Mouse (Mus musculus) c-Kit-positive CD71-positive TER-119-positive erythroid progenitor cells, embryonic 14.5 days (primary cell): ENCODE results near the gene Spink2.
"Not testable (repeated sequence)": the region's sequence is repeated elsewhere in the genome, so short reads cannot be mapped to it uniquely, and the experiment has no call there.

Experiments
- DNase-seq: peaks from one replicate; pipeline ENCODE4 v3.0.0-alpha.2; 2013; ENCODE audit warnings: low spot score

The Spink2 gene

DNA sequence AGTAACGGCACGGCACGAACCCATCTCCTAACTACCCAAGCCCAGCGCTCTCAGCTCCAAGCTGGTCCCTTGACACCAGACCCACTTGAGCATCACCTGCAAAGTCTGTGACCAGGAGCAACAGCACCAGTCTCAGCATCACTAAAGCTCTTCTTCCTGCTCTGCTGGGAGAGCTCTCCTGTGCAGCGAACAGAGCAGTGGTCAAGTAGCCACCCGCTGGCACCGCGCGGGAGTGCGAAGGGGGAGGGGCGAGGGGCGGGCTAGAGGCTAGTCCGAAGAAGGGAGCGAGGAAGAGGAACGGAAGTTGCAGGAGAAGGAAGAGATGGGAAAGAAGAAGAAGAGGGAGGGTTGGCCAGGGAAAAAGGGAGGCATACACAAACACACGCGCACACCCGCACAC lies at the start of gene Spink2:
Gene Spink2, minus strand, starts transcription at position 236 of the 400 bp plus-strand sequence.
- DNase-seq, result no peak

GRCm38 (mm10) chr5:77260141-77260540 lies 48.9 kb upstream of the Spink2 start:
- no peak for DNase-seq

DNA sequence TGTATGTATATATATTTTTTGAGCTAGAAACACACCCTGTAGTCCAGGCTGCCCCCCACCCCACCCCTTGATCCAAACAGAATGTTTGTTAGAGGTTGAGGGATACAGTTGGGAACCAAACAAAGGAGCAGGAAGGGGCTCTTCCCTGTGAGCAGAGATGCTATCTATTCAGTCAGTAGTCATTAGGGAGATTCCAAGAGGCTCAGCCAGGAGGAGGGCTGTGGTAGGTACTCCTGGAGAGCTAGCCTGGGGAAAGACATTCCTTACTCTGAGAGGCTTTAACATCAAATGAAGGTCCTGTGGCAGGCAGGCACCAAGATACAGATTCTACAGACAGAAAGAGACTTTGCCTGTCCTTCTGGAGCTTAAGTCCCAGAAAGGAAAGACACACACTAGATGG lies 48.0 kb upstream of the Spink2 start:
- no peak for DNase-seq

DNA sequence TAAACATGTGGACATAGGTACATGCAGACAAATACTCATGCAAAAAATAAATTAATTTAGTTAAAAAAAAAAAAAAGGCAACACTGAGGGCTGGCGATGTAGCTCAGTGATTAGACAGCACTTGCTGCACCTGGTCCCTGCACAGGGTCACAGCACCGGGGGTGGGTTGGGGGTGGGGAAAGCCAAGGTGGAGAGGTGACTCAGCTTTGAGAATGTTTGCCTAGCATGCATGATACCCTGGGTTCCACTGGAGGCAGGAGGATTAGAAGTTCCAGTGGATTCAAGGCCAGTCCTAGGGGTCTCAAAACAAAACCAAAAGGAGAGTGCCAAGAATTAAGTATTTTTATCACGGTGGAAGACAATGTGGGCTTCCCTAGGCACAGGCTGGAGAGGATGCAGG lies 46.3 kb upstream of the Spink2 start:
- no peak for DNase-seq

DNA sequence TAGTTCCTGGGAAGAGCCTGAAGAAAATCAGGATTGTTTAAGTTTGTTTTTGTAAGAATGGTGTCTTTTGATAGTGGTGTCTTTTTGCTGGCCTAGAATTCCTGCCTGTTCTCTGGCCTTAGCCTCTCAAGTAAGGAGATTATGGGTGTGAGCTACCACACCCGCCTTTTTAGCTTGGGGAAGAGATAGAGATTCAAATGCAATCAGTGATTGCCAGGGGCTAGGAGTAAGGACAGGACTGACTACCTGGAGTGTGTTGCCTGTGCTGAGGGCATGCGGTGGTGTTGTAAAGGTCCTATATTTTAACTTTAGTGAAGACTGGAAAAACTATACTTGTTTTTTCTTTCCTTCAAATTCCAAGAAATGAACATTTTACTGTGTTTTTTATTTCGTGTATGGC lies 43.1 kb upstream of the Spink2 start:
- DNase-seq, result no peak

DNA sequence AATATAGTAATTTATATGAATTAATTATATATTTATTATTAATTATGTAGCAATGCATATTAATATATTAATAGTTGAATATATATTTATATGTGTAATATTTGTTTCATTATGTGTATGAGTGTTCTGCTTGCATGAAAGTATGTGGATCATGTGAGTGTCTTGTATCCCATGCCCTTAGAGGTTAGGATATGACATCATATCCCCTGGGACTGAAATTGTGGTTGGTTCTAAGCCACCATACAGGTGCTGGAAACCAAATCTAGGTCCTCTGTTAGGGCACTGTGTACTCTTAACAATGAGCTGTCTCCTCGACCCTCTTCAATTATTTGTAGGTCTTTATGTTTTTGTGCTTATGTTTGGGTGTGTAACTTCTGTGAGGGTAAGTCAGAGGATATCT lies 41.9 kb upstream of the Spink2 start:
- no peak for DNase-seq

- DNase-seq, result no peak
These were observed 41.0 kb upstream of the Spink2 start for GRCm38 (mm10) chr5:77252115-77252827.

GRCm38 (mm10) chr5:77251656-77252055 lies 40.4 kb upstream of the Spink2 start:
- no peak for DNase-seq

GRCm38 (mm10) chr5:77250083-77250482 lies 38.8 kb upstream of the Spink2 start:
- DNase-seq, result no peak

GRCm38 (mm10) chr5:77245787-77246671 lies 34.8 kb upstream of the Spink2 start:
- no peak for DNase-seq

- no peak for DNase-seq
These were observed 34.2 kb upstream of the Spink2 start for GRCm38 (mm10) chr5:77245463-77245786.

- DNase-seq, result no peak
These were observed 33.2 kb upstream of the Spink2 start for GRCm38 (mm10) chr5:77244331-77244987.

- DNase-seq, result no peak
These were observed 25.8 kb upstream of the Spink2 start for GRCm38 (mm10) chr5:77237104-77237503.

GRCm38 (mm10) chr5:77234921-77235320 lies 23.6 kb upstream of the Spink2 start:
- DNase-seq, result no peak

- not testable (repeated sequence) for DNase-seq
These were observed 20.6 kb upstream of the Spink2 start for GRCm38 (mm10) chr5:77231863-77232262.

DNA sequence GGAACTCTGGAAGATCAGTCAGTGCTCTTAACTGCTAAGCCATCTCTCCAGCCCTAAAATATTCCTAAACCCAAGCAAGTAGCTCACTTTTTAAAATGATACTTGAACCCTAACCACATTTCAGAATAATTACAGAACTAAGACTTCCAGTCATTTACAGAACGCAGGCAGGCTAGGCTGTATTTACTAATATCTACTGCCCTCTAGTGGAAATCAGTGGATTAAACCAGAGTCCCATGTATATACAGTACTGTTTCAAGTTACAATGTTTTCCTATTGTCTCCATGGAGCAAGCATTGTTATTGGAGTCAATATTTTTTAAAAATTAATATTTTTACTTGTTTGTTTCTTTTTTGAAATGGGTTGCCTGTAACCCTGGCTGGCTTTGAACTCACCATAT lies 17.7 kb upstream of the Spink2 start:
- peak; percentile 38 for DNase-seq

DNA sequence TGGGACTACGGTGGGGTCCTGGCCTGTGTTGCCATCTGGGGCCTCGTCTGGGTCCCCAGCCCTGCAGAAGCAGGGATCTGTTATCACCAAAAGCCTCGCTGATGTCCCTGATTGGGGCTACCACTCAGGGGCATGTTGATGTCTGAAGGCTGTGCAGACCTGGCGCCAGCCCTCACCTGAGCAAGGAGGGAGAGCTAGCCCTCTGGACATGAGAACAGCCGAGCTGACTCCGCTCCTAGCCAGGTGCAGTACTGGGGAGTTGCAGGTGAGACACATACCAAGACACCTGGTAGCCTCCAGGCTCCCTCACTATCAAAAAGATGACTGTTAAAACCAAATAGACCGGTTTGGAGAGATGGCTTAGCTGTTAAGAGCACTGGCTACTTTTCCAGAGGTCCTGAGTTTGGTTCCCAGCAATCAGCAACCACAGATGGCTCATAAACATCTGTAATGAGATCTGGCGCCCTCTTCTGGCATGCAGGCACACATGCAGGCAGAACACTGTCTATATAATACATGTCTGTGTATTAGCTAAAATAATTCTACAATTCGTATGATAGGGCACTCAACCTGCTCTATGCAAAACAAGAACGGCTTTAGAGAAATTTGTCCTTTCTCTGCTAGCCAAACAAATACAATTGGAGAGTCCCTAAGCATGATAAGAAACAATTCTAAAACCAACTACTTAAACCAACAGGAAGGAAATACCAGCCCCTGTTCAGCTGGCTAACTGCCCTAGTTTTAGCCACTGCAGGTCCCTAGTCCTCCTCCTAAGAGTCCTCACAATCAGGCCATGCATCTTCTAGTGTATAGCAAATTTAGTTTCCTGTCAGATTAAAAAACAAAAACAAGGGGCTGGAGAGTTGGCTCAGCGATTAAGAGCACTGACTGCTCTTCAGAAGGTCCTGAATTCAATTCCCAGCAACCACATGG lies 12.0 kb upstream of the Spink2 start:
- peak; percentile 11 for DNase-seq

DNA sequence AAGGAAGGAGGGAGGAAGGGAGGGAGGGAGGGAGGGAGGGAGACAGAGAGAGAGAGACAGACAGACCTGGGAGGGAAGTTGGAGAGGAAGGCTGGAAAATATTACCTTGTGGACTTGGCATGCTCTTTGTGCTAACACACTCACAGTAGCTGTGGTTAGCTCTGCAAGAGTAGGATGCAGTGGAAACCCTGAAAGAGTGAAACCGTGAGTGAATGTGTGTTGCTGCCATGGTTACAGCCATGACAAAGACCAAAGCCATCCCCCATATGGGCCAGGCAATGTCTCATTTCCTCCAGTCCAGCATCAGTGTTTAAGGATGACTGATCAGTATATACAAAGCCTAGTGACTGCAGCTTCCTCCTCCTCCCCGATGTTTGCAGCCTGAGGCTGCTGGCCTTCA lies 6.5 kb upstream of the Spink2 start:
- no peak for DNase-seq

DNA sequence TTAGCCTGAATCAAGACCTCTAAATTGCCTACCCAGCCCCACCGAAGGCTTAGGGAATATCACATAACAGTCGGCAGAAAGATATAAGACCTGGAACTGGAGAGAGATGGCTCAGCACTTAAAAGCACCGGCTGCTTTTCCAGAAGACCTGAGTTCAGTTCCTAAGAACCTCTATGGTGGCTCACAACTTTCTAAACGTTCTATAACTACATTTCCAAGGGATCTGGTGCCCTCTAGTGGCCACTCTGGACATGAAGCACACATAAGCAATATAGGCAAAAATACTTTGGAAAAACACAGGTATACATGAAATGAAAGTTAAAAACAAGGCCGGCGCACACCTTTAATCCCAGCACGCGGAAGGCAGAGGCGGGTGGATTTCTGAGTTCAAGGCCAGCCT lies 5.9 kb upstream of the Spink2 start:
- peak; percentile 80 for DNase-seq

GRCm38 (mm10) chr5:77206134-77206533 lies 5.1 kb downstream of the Spink2 start:
- no peak for DNase-seq

GRCm38 (mm10) chr5:77202238-77202637 lies 9.0 kb downstream of the Spink2 start:
- no peak for DNase-seq

GRCm38 (mm10) chr5:77200695-77201094 lies 10.6 kb downstream of the Spink2 start:
- DNase-seq, result no peak
